Mouse (Mus musculus): Measurements from ENCODE around the gene Hnrnpdl. TPM values are rescaled to one million over a fixed set of nuclear protein-coding genes. Genes with fewer than 3 reads are reported as not detected.

Gene Hnrnpdl
- polyA plus RNA-seq, 1 experiment from 2014 or later = 148 TPM

- H3K4me1 ChIP-seq = peaks cover 6% of the 10 kb centered on the region; the same call in 1 of the 2 replicates
- H3K9ac ChIP-seq = no peak overlapping the region
- no peaks in the 10 kb centered on the region for H3K9me3 ChIP-seq
- no peak overlapping the region for H3K27ac ChIP-seq
- peaks cover 61% of the 10 kb centered on the region for H3K36me3 ChIP-seq
- no peak overlapping the region for H3K4me3 ChIP-seq
- no peak overlapping the region for H3K4me2 ChIP-seq
- no peaks in the 10 kb centered on the region for H3K27me3 ChIP-seq
- no peak for ATAC-seq (ENCODE audit: insufficient number of reproducible peaks, low FRiP score, low TSS enrichment, low read depth)
- 89% methylated on average over 14 of the region's 14 CpGs for WGBS
Measured at GRCm38 (mm10) chr5:100060876-100061275, 21.4 kb upstream of the Hnrnpdl start.

- Histone ChIP-seq H3K9ac (no peak overlapping the region), H3K4me2 (no peak overlapping the region), H3K4me3 (no peak overlapping the region), H3K27me3 (no peaks in the 10 kb centered on the region), H3K36me3 (peaks cover 47% of the 10 kb centered on the region), H3K4me1 (peaks cover 18% of the 10 kb centered on the region), H3K27ac (no peak overlapping the region), H3K9me3 (no peaks in the 10 kb centered on the region)
- ATAC-seq (ENCODE audit: insufficient number of reproducible peaks, low FRiP score, low TSS enrichment, low read depth) = no peak
- 55% methylated on average over 6 of the region's 6 CpGs for WGBS
Measured at GRCm38 (mm10) chr5:100059326-100059725, 19.9 kb upstream of the Hnrnpdl start.

GRCm38 (mm10) chr5:100058729-100059128, 19.3 kb upstream of the Hnrnpdl start:
- Histone ChIP-seq H3K4me3 (no peak overlapping the region), H3K9me3 (no peaks in the 10 kb centered on the region), H3K27me3 (no peaks in the 10 kb centered on the region), H3K36me3 (peaks cover 41% of the 10 kb centered on the region), H3K27ac (peak overlapping the region; percentile 33; the same call in 1 of the 2 replicates), H3K4me2 (no peak overlapping the region), H3K9ac (no peak overlapping the region), H3K4me1 (peaks cover 18% of the 10 kb centered on the region)
- ATAC-seq (ENCODE audit: insufficient number of reproducible peaks, low FRiP score, low TSS enrichment, low read depth) = no peak
- WGBS = 36% methylated on average over 6 of the region's 6 CpGs

- no peak for ATAC-seq (ENCODE audit: insufficient number of reproducible peaks, low FRiP score, low TSS enrichment, low read depth)
- H3K9ac ChIP-seq = no peak overlapping the region
- no peak overlapping the region for H3K4me2 ChIP-seq
- H3K36me3 ChIP-seq = peaks cover 37% of the 10 kb centered on the region
- H3K27me3 ChIP-seq = no peaks in the 10 kb centered on the region
- H3K9me3 ChIP-seq = no peaks in the 10 kb centered on the region
- no peak overlapping the region for H3K27ac ChIP-seq
- WGBS = 64% methylated on average over 14 of the region's 15 CpGs
- no peak overlapping the region for H3K4me3 ChIP-seq
- H3K4me1 ChIP-seq = peaks cover 18% of the 10 kb centered on the region
Measured at GRCm38 (mm10) chr5:100057461-100058209, 18.2 kb upstream of the Hnrnpdl start.

GRCm38 (mm10) chr5:100055866-100056369, 16.5 kb upstream of the Hnrnpdl start:
- H3K9ac ChIP-seq = no peak overlapping the region
- no peak for ATAC-seq (ENCODE audit: insufficient number of reproducible peaks, low FRiP score, low TSS enrichment, low read depth)
- WGBS = 70% methylated on average over 5 of the region's 5 CpGs

DNA sequence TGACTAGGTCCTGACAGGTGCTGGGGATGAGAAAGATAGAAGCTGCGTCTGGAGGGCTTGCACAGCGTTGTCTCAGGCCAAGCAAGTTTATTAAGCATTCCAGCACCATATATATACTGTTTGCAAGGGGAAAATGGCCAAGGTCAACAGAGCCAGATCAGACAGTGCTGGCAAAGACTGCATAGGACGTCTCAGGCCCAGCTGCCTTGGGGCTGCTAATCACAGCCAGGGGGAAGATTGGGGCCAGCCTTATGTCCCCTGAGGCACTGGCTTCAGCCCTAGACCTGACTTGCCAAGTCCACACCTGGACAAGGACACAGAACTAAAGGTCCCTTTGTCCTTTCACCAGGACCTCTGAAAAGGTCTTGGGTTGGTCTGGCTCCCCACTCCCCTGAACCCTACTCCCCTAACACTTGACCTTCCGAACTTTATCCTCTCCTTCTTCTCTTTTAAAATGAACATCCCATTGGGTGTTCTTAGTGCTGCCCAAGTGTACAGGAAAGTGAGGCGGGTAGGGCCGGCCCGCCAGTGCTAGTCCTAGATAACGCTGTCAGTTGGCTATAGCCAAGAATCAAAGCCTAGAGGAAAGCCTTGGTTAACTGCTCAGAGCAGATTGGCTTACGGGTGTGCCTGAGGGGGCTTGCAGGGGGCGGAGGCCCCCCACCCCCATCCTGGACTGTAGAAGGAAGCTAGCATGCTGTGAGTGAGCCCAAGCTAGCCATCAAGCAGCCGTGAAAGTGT, 15.5 kb upstream of the Hnrnpdl start:
- no peak overlapping the region for H3K27ac ChIP-seq
- H3K9me3 ChIP-seq = no peaks in the 10 kb centered on the region
- no peak overlapping the region for H3K4me2 ChIP-seq
- H3K27me3 ChIP-seq = no peaks in the 10 kb centered on the region
- H3K9ac ChIP-seq = no peak overlapping the region
- peaks cover 18% of the 10 kb centered on the region for H3K4me1 ChIP-seq
- peaks cover 12% of the 10 kb centered on the region; the same call in 1 of the 2 replicates for H3K36me3 ChIP-seq
- 77% methylated on average over 11 of the region's 11 CpGs for WGBS
- no peak for ATAC-seq (ENCODE audit: insufficient number of reproducible peaks, low FRiP score, low TSS enrichment, low read depth)
- H3K4me3 ChIP-seq = no peak overlapping the region

More at GRCm38 (mm10) chr5:100055866-100056369, 16.5 kb upstream of the Hnrnpdl start:
- Histone ChIP-seq H3K4me3 (no peak overlapping the region), H3K27ac (no peak overlapping the region), H3K36me3 (peaks cover 21% of the 10 kb centered on the region), H3K4me2 (no peak overlapping the region), H3K27me3 (no peaks in the 10 kb centered on the region), H3K9me3 (no peaks in the 10 kb centered on the region), H3K4me1 (peaks cover 18% of the 10 kb centered on the region)

DNA sequence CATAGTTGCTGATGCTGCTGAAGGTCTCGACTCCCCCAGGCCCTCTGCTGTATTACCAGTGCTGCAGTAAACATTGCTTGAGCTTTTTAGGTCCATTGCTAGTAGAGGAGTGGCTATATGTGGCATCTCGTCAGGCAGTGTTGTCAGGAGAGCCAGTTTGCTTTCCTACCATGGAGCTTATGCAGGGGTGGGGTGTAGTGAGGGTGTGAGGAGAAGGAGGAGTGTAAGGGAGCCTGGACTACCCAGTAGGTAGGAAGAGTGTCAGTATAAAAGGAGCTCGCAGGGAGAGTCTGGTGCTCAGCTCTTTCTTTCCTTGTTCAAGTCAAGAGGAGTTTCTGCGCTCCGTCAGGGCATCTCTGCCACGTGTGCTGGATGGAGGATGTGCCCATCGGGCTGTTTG, 13.3 kb upstream of the Hnrnpdl start:
- WGBS = 89% methylated on average over 7 of the region's 7 CpGs

DNA sequence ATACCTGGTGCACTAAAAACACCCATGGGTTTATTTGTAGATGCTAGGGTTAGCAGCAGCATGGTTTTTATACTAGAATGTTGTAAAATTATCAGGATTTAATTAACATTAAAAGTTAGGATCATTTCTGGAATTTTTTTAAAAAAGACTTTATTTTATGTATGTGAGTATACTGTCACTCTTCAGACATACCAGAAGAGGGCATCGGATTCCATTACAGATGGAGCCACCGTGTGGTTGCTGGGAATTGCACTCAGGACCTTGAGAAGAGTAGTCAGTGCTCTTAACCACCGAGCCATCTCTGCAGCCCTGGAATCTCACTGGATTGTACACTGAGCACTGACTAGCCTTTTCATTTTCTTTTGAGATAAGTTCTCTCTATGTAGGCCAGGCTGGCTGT, 10.4 kb upstream of the Hnrnpdl start:
- Histone ChIP-seq H3K36me3 (0 out of 2 replicates have a peak, but pooled peaks cover 5% of the 10 kb centered on the region), H3K27me3 (no peaks in the 10 kb centered on the region), H3K4me3 (no peak overlapping the region), H3K9me3 (no peaks in the 10 kb centered on the region), H3K4me1 (peaks cover 26% of the 10 kb centered on the region), H3K4me2 (no peak overlapping the region), H3K27ac (no peak overlapping the region), H3K9ac (no peak overlapping the region)
- no peak for ATAC-seq (ENCODE audit: insufficient number of reproducible peaks, low FRiP score, low TSS enrichment, low read depth)
- WGBS = 84% methylated on average over 3 of the region's 3 CpGs

More for the DNA sequence above, 13.3 kb upstream of the Hnrnpdl start:
- Histone ChIP-seq H3K9me3 (no peaks in the 10 kb centered on the region), H3K36me3 (0 out of 2 replicates have a peak, but pooled peaks cover 5% of the 10 kb centered on the region), H3K9ac (no peak overlapping the region), H3K4me1 (peaks cover 26% of the 10 kb centered on the region), H3K4me3 (no peak overlapping the region), H3K27me3 (no peaks in the 10 kb centered on the region), H3K27ac (no peak overlapping the region), H3K4me2 (no peak overlapping the region)
- ATAC-seq (ENCODE audit: insufficient number of reproducible peaks, low FRiP score, low TSS enrichment, low read depth) = no peak

DNA sequence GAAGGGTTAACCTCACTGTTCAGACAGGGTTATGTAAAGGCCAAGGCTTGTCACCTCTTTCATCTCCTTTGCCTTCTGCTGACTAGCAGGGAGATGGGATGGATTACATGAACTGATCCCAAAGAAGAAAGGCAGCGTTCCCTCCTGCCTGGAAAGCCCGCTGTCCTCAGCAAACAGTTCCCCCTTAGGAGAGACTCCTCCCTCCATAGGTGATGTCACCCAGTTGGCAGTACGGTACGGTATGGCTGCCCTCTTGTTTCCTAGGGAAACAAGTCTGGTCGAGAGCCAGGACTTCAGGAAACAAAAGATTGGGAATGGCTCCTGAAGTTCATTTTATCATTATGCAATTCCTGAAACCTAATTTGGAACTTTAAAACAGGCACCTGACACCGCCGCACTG, 8.4 kb upstream of the Hnrnpdl start:
- 55% methylated on average over 7 of the region's 7 CpGs for WGBS
- ATAC-seq (ENCODE audit: insufficient number of reproducible peaks, low FRiP score, low TSS enrichment, low read depth) = no peak
- no peak overlapping the region for H3K27ac ChIP-seq
- no peak overlapping the region for H3K4me2 ChIP-seq
- no peak overlapping the region for H3K9ac ChIP-seq
- H3K4me3 ChIP-seq = no peak overlapping the region
- H3K27me3 ChIP-seq = no peaks in the 10 kb centered on the region
- H3K9me3 ChIP-seq = no peaks in the 10 kb centered on the region
- H3K4me1 ChIP-seq = peaks cover 31% of the 10 kb centered on the region; the same call in 1 of the 2 replicates
- 0 out of 2 replicates have a peak, but pooled peaks cover 2% of the 10 kb centered on the region for H3K36me3 ChIP-seq

- Histone ChIP-seq H3K27ac (no peak overlapping the region), H3K4me2 (no peak overlapping the region), H3K27me3 (no peaks in the 10 kb centered on the region), H3K9ac (no peak overlapping the region), H3K36me3 (0 out of 2 replicates have a peak, but pooled peaks cover 3% of the 10 kb centered on the region), H3K4me3 (no peak overlapping the region), H3K9me3 (no peaks in the 10 kb centered on the region), H3K4me1 (peaks cover 31% of the 10 kb centered on the region; the same call in 1 of the 2 replicates)
- 71% methylated on average over 8 of the region's 8 CpGs for WGBS
- no peak for ATAC-seq (ENCODE audit: insufficient number of reproducible peaks, low FRiP score, low TSS enrichment, low read depth)
Measured at GRCm38 (mm10) chr5:100047143-100047640, 7.7 kb upstream of the Hnrnpdl start.

- Histone ChIP-seq H3K4me2 (no peak overlapping the region), H3K4me3 (no peak overlapping the region), H3K4me1 (peaks cover 34% of the 10 kb centered on the region; the same call in 1 of the 2 replicates), H3K27ac (no peak overlapping the region), H3K36me3 (0 out of 2 replicates have a peak, but pooled peaks cover 3% of the 10 kb centered on the region), H3K9me3 (no peaks in the 10 kb centered on the region), H3K9ac (no peak overlapping the region), H3K27me3 (no peaks in the 10 kb centered on the region)
- 67% methylated on average over 3 of the region's 3 CpGs for WGBS
- ATAC-seq (ENCODE audit: insufficient number of reproducible peaks, low FRiP score, low TSS enrichment, low read depth) = no peak
Measured at GRCm38 (mm10) chr5:100046096-100046495, 6.6 kb upstream of the Hnrnpdl start.
